Mouse (Mus musculus): ENCODE results near the gene Usp13. TPM values are rescaled to one million over a fixed set of nuclear protein-coding genes. Genes with fewer than 3 reads are reported as not detected.

Gene Usp13
- 9.7 and 10.3 TPM in 2 replicates for polyA plus RNA-seq (2015; fragmentation: Nextera tagmentation; extraction: Ambion mirVana)

- WGBS, result under 1% methylated on average over 79 of the region's 84 CpGs
Measured at GRCm38 (mm10) chr3:32817357-32818326, at the start of gene Usp13. TSS of gene Usp13 (plus strand) at chr3:32817546.

GRCm38 (mm10) chr3:32770781-32771180 lies 46.6 kb upstream of the Usp13 start:
- Histone ChIP-seq H3K27ac (ENCODE audit: low read length) (no peak overlapping the region), H3K36me3 (ENCODE audit: control insufficient read depth, insufficient read depth) (no peaks in the 10 kb centered on the region)
- WGBS, result 76% methylated on average over 2 of the region's 2 CpGs

More at GRCm38 (mm10) chr3:32817357-32818326, at the start of gene Usp13:
- H3K4me1 ChIP-seq (replicated peaks; ENCODE audit: control insufficient read depth, insufficient read depth, low read length), result peaks cover 6% of the 10 kb centered on the region; the same call in 1 of the 2 replicates
- no peaks in the 10 kb centered on the region for H3K27me3 ChIP-seq (replicated peaks; ENCODE audit: control insufficient read depth, insufficient read depth, low read length)
- no peaks in the 10 kb centered on the region for H3K36me3 ChIP-seq (ENCODE audit: control insufficient read depth, insufficient read depth)
- H3K27ac ChIP-seq (ENCODE audit: low read length), result peak within 1 kb of the TSS; percentile 90
- H3K9me3 ChIP-seq (ENCODE audit: control insufficient read depth, low read length), result no peaks in the 10 kb centered on the region
- peak within 1 kb of the TSS; percentile 85 for H3K9ac ChIP-seq (replicated peaks; ENCODE audit: low read depth, low read length)
- peak; percentile 90 for ATAC-seq
- H3K4me3 ChIP-seq (replicated peaks; ENCODE audit: low read length), result peak within 1 kb of the TSS; percentile 93
- H3K4me2 ChIP-seq (ENCODE audit: low read length), result peak within 1 kb of the TSS; percentile 88

GRCm38 (mm10) chr3:32817001-32817356 lies 367 bp upstream of the Usp13 start:
- WGBS, result 5% methylated on average over 9 of the region's 9 CpGs
- Histone ChIP-seq H3K4me2 (ENCODE audit: low read length) (peak overlapping the region; percentile 88), H3K27me3 (replicated peaks; ENCODE audit: control insufficient read depth, insufficient read depth, low read length) (no peaks in the 10 kb centered on the region), H3K4me3 (replicated peaks; ENCODE audit: low read length) (peak overlapping the region; percentile 93), H3K27ac (ENCODE audit: low read length) (peak overlapping the region; percentile 90), H3K4me1 (replicated peaks; ENCODE audit: control insufficient read depth, insufficient read depth, low read length) (peaks cover 6% of the 10 kb centered on the region; the same call in 1 of the 2 replicates), H3K9me3 (ENCODE audit: control insufficient read depth, low read length) (no peaks in the 10 kb centered on the region), H3K36me3 (ENCODE audit: control insufficient read depth, insufficient read depth) (no peaks in the 10 kb centered on the region), H3K9ac (replicated peaks; ENCODE audit: low read depth, low read length) (peak overlapping the region; percentile 85)
- ATAC-seq, result no peak; the same call in 1 of the 2 replicates

More at GRCm38 (mm10) chr3:32770781-32771180, 46.6 kb upstream of the Usp13 start:
- no peak for ATAC-seq
- H3K27me3 ChIP-seq (replicated peaks; ENCODE audit: control insufficient read depth, insufficient read depth, low read length), result no peaks in the 10 kb centered on the region
- no peaks in the 10 kb centered on the region for H3K4me1 ChIP-seq (replicated peaks; ENCODE audit: control insufficient read depth, insufficient read depth, low read length)
- no peaks in the 10 kb centered on the region for H3K9me3 ChIP-seq (ENCODE audit: control insufficient read depth, low read length)
- no peak overlapping the region for H3K4me3 ChIP-seq (replicated peaks; ENCODE audit: low read length)
- H3K9ac ChIP-seq (replicated peaks; ENCODE audit: low read depth, low read length), result no peak overlapping the region
- no peak overlapping the region for H3K4me2 ChIP-seq (ENCODE audit: low read length)

GRCm38 (mm10) chr3:32818327-32818900 lies 1.1 kb downstream of the Usp13 start:
- no peak for ATAC-seq
- Histone ChIP-seq H3K4me1 (replicated peaks; ENCODE audit: control insufficient read depth, insufficient read depth, low read length) (peaks cover 6% of the 10 kb centered on the region; the same call in 1 of the 2 replicates), H3K36me3 (ENCODE audit: control insufficient read depth, insufficient read depth) (no peaks in the 10 kb centered on the region), H3K4me2 (ENCODE audit: low read length) (peak overlapping the region; percentile 88), H3K27ac (ENCODE audit: low read length) (no peak overlapping the region), H3K27me3 (replicated peaks; ENCODE audit: control insufficient read depth, insufficient read depth, low read length) (no peaks in the 10 kb centered on the region), H3K9me3 (ENCODE audit: control insufficient read depth, low read length) (no peaks in the 10 kb centered on the region), H3K9ac (replicated peaks; ENCODE audit: low read depth, low read length) (peak overlapping the region; percentile 85), H3K4me3 (replicated peaks; ENCODE audit: low read length) (peak overlapping the region; percentile 93)
- WGBS, result 5% methylated on average over 12 of the region's 12 CpGs

GRCm38 (mm10) chr3:32822620-32823019 lies 5.3 kb downstream of the Usp13 start:
- WGBS, result 70% methylated on average over 3 of the region's 3 CpGs
- no peak overlapping the region for H3K9ac ChIP-seq (replicated peaks; ENCODE audit: low read depth, low read length)
- no peak for ATAC-seq

GRCm38 (mm10) chr3:32824923-32825322 lies 7.6 kb downstream of the Usp13 start:
- Histone ChIP-seq H3K4me3 (replicated peaks; ENCODE audit: low read length) (no peak overlapping the region), H3K27ac (ENCODE audit: low read length) (no peak overlapping the region), H3K9ac (replicated peaks; ENCODE audit: low read depth, low read length) (no peak overlapping the region), H3K36me3 (ENCODE audit: control insufficient read depth, insufficient read depth) (no peaks in the 10 kb centered on the region), H3K4me2 (ENCODE audit: low read length) (no peak overlapping the region), H3K27me3 (replicated peaks; ENCODE audit: control insufficient read depth, insufficient read depth, low read length) (no peaks in the 10 kb centered on the region), H3K4me1 (replicated peaks; ENCODE audit: control insufficient read depth, insufficient read depth, low read length) (peaks cover 5% of the 10 kb centered on the region; the same call in 1 of the 2 replicates), H3K9me3 (ENCODE audit: control insufficient read depth, low read length) (no peaks in the 10 kb centered on the region)
- 95% methylated on average over 5 of the region's 5 CpGs for WGBS
- no peak for ATAC-seq

More at GRCm38 (mm10) chr3:32822620-32823019, 5.3 kb downstream of the Usp13 start:
- Histone ChIP-seq H3K9me3 (ENCODE audit: control insufficient read depth, low read length) (no peaks in the 10 kb centered on the region), H3K4me2 (ENCODE audit: low read length) (no peak overlapping the region), H3K36me3 (ENCODE audit: control insufficient read depth, insufficient read depth) (no peaks in the 10 kb centered on the region), H3K27ac (ENCODE audit: low read length) (no peak overlapping the region), H3K4me3 (replicated peaks; ENCODE audit: low read length) (no peak overlapping the region), H3K27me3 (replicated peaks; ENCODE audit: control insufficient read depth, insufficient read depth, low read length) (no peaks in the 10 kb centered on the region), H3K4me1 (replicated peaks; ENCODE audit: control insufficient read depth, insufficient read depth, low read length) (peaks cover 11% of the 10 kb centered on the region; the same call in 1 of the 2 replicates)

GRCm38 (mm10) chr3:32825964-32826479 lies 8.7 kb downstream of the Usp13 start:
- Histone ChIP-seq H3K36me3 (ENCODE audit: control insufficient read depth, insufficient read depth) (no peaks in the 10 kb centered on the region), H3K9ac (replicated peaks; ENCODE audit: low read depth, low read length) (no peak overlapping the region), H3K4me2 (ENCODE audit: low read length) (no peak overlapping the region), H3K4me1 (replicated peaks; ENCODE audit: control insufficient read depth, insufficient read depth, low read length) (peaks cover 5% of the 10 kb centered on the region; the same call in 1 of the 2 replicates), H3K9me3 (ENCODE audit: control insufficient read depth, low read length) (no peaks in the 10 kb centered on the region), H3K27me3 (replicated peaks; ENCODE audit: control insufficient read depth, insufficient read depth, low read length) (no peaks in the 10 kb centered on the region), H3K27ac (ENCODE audit: low read length) (no peak overlapping the region), H3K4me3 (replicated peaks; ENCODE audit: low read length) (no peak overlapping the region)
- no peak for ATAC-seq
- WGBS, result 73% methylated on average over 3 of the region's 3 CpGs

- WGBS, result 31% methylated on average over 6 of the region's 6 CpGs
Measured at GRCm38 (mm10) chr3:32826701-32827100, 9.4 kb downstream of the Usp13 start.

GRCm38 (mm10) chr3:32833871-32834270 lies 16.5 kb downstream of the Usp13 start:
- WGBS, result 49% methylated on average over 2 of the region's 2 CpGs
- H3K9ac ChIP-seq (replicated peaks; ENCODE audit: low read depth, low read length), result no peak overlapping the region
- H3K36me3 ChIP-seq (ENCODE audit: control insufficient read depth, insufficient read depth), result no peaks in the 10 kb centered on the region
- no peaks in the 10 kb centered on the region for H3K27me3 ChIP-seq (replicated peaks; ENCODE audit: control insufficient read depth, insufficient read depth, low read length)
- H3K4me1 ChIP-seq (replicated peaks; ENCODE audit: control insufficient read depth, insufficient read depth, low read length), result no peaks in the 10 kb centered on the region
- ATAC-seq, result no peak
- H3K4me2 ChIP-seq (ENCODE audit: low read length), result no peak overlapping the region
- H3K27ac ChIP-seq (ENCODE audit: low read length), result no peak overlapping the region
- no peak overlapping the region for H3K4me3 ChIP-seq (replicated peaks; ENCODE audit: low read length)
- H3K9me3 ChIP-seq (ENCODE audit: control insufficient read depth, low read length), result no peaks in the 10 kb centered on the region

More at GRCm38 (mm10) chr3:32826701-32827100, 9.4 kb downstream of the Usp13 start:
- Histone ChIP-seq H3K36me3 (ENCODE audit: control insufficient read depth, insufficient read depth) (no peaks in the 10 kb centered on the region), H3K4me1 (replicated peaks; ENCODE audit: control insufficient read depth, insufficient read depth, low read length) (peaks cover 5% of the 10 kb centered on the region; the same call in 1 of the 2 replicates), H3K9me3 (ENCODE audit: control insufficient read depth, low read length) (no peaks in the 10 kb centered on the region), H3K4me3 (replicated peaks; ENCODE audit: low read length) (no peak overlapping the region), H3K4me2 (ENCODE audit: low read length) (no peak overlapping the region), H3K27me3 (replicated peaks; ENCODE audit: control insufficient read depth, insufficient read depth, low read length) (no peaks in the 10 kb centered on the region), H3K9ac (replicated peaks; ENCODE audit: low read depth, low read length) (no peak overlapping the region), H3K27ac (ENCODE audit: low read length) (no peak overlapping the region)
- ATAC-seq, result peak; percentile 71

Measured in forebrain, embryonic 16.5 days (tissue).